Mouse (Mus musculus): ENCODE results near the gene Wscd2. TPM values are rescaled to one million over a fixed set of nuclear protein-coding genes. Genes with fewer than 3 reads are reported as not detected.

Wscd2 gene
- total and polyA plus RNA-seq, 2 experiments from 2014 or later = 0.27 to 4.5 TPM

- no peak overlapping the region for H3K9ac ChIP-seq (replicated peaks; ENCODE audit: low read depth, low read length)
- peaks cover 5% of the 10 kb centered on the region; the same call in 1 of the 2 replicates for H3K4me1 ChIP-seq (ENCODE audit: control insufficient read depth, insufficient read depth)
- no peak overlapping the region for H3K27ac ChIP-seq (ENCODE audit: low read depth)
- H3K4me3 ChIP-seq (ENCODE audit: low read depth, low read length) = no peak overlapping the region
- ATAC-seq (ENCODE audit: insufficient read depth, low read depth) = no peak; the same call in 1 of the 2 replicates
- 29% methylated on average over 6 of the region's 6 CpGs for WGBS
- no peaks in the 10 kb centered on the region for H3K36me3 ChIP-seq (replicated peaks; ENCODE audit: control insufficient read depth, insufficient read depth, low read length)
- peak; percentile 18 for DNase-seq (ENCODE audit: low spot score)
- H3K9me3 ChIP-seq (replicated peaks; ENCODE audit: control insufficient read depth, low read length) = no peaks in the 10 kb centered on the region
- no peak overlapping the region for H3K4me2 ChIP-seq (ENCODE audit: low read depth, low read length)
- TF ChIP-seq EP300 (IDR thresholded peaks at IDR 0.05; ENCODE audit: low read depth) = no peak
- H3K27me3 ChIP-seq (ENCODE audit: control insufficient read depth, insufficient read depth, low read length) = 0 out of 2 replicates have a peak, but pooled peaks cover 10% of the 10 kb centered on the region
These were observed 23.9 kb downstream of the Wscd2 start for GRCm38 (mm10) chr5:113514062-113514461.

GRCm38 (mm10) chr5:113516119-113516872 lies 26.2 kb downstream of the Wscd2 start:
- ATAC-seq (ENCODE audit: insufficient read depth, low read depth) (no peak), DNase-seq (ENCODE audit: low spot score) (no peak)
- Histone ChIP-seq H3K27ac (ENCODE audit: low read depth) (no peak overlapping the region), H3K4me2 (ENCODE audit: low read depth, low read length) (no peak overlapping the region), H3K36me3 (replicated peaks; ENCODE audit: control insufficient read depth, insufficient read depth, low read length) (no peaks in the 10 kb centered on the region), H3K4me1 (ENCODE audit: control insufficient read depth, insufficient read depth) (peaks cover 5% of the 10 kb centered on the region; the same call in 1 of the 2 replicates), H3K9me3 (replicated peaks; ENCODE audit: control insufficient read depth, low read length) (no peaks in the 10 kb centered on the region), H3K27me3 (ENCODE audit: control insufficient read depth, insufficient read depth, low read length) (0 out of 2 replicates have a peak, but pooled peaks cover 5% of the 10 kb centered on the region), H3K4me3 (ENCODE audit: low read depth, low read length) (no peak overlapping the region), H3K9ac (replicated peaks; ENCODE audit: low read depth, low read length) (no peak overlapping the region)
- TF ChIP-seq EP300 (IDR thresholded peaks at IDR 0.05; ENCODE audit: low read depth) (no peak), CTCF (IDR thresholded peaks at IDR 0.05; ENCODE audit: low read depth) (no peak)
- 43% methylated on average over 14 of the region's 14 CpGs for WGBS

- H3K36me3 ChIP-seq (replicated peaks; ENCODE audit: control insufficient read depth, insufficient read depth, low read length) = no peaks in the 10 kb centered on the region
- no peak overlapping the region for H3K27ac ChIP-seq (ENCODE audit: low read depth)
- H3K27me3 ChIP-seq (ENCODE audit: control insufficient read depth, insufficient read depth, low read length) = 0 out of 2 replicates have a peak, but pooled peaks cover 5% of the 10 kb centered on the region
- DNase-seq (ENCODE audit: low spot score) = peak; percentile 13
- H3K9ac ChIP-seq (replicated peaks; ENCODE audit: low read depth, low read length) = no peak overlapping the region
- no peak for TF ChIP-seq CTCF (IDR thresholded peaks at IDR 0.05; ENCODE audit: low read depth)
- no peak for TF ChIP-seq EP300 (IDR thresholded peaks at IDR 0.05; ENCODE audit: low read depth)
- peaks cover 5% of the 10 kb centered on the region; the same call in 1 of the 2 replicates for H3K4me1 ChIP-seq (ENCODE audit: control insufficient read depth, insufficient read depth)
- ATAC-seq (ENCODE audit: insufficient read depth, low read depth) = peak; percentile 34; the same call in 1 of the 2 replicates
- no peak overlapping the region for H3K4me3 ChIP-seq (ENCODE audit: low read depth, low read length)
- no peaks in the 10 kb centered on the region for H3K9me3 ChIP-seq (replicated peaks; ENCODE audit: control insufficient read depth, low read length)
- 22% methylated on average over 14 of the region's 14 CpGs for WGBS
- 0 out of 2 replicates have a peak overlapping the region, but pooled peaks have one; percentile 7 for H3K4me2 ChIP-seq (ENCODE audit: low read depth, low read length)
These were observed 26.8 kb downstream of the Wscd2 start for GRCm38 (mm10) chr5:113516873-113517336.

- no peaks in the 10 kb centered on the region for H3K36me3 ChIP-seq (replicated peaks; ENCODE audit: control insufficient read depth, insufficient read depth, low read length)
- no peak overlapping the region for H3K9ac ChIP-seq (replicated peaks; ENCODE audit: low read depth, low read length)
- peaks cover 5% of the 10 kb centered on the region; the same call in 1 of the 2 replicates for H3K4me1 ChIP-seq (ENCODE audit: control insufficient read depth, insufficient read depth)
- 0 out of 2 replicates have a peak, but pooled peaks cover 5% of the 10 kb centered on the region for H3K27me3 ChIP-seq (ENCODE audit: control insufficient read depth, insufficient read depth, low read length)
- DNase-seq (ENCODE audit: low spot score) (no peak), ATAC-seq (ENCODE audit: insufficient read depth, low read depth) (no peak)
- 79% methylated on average over 4 of the region's 4 CpGs for WGBS
- no peak overlapping the region for H3K4me3 ChIP-seq (ENCODE audit: low read depth, low read length)
- no peak overlapping the region for H3K4me2 ChIP-seq (ENCODE audit: low read depth, low read length)
- TF ChIP-seq CTCF (IDR thresholded peaks at IDR 0.05; ENCODE audit: low read depth) = no peak
- TF ChIP-seq EP300 (IDR thresholded peaks at IDR 0.05; ENCODE audit: low read depth) = no peak
- no peaks in the 10 kb centered on the region for H3K9me3 ChIP-seq (replicated peaks; ENCODE audit: control insufficient read depth, low read length)
- H3K27ac ChIP-seq (ENCODE audit: low read depth) = no peak overlapping the region
These were observed 27.3 kb downstream of the Wscd2 start for GRCm38 (mm10) chr5:113517387-113517786.

GRCm38 (mm10) chr5:113521037-113521436 lies 30.9 kb downstream of the Wscd2 start:
- no peaks in the 10 kb centered on the region for H3K36me3 ChIP-seq (replicated peaks; ENCODE audit: control insufficient read depth, insufficient read depth, low read length)
- H3K4me1 ChIP-seq (ENCODE audit: control insufficient read depth, insufficient read depth) = no peaks in the 10 kb centered on the region
- H3K9me3 ChIP-seq (replicated peaks; ENCODE audit: control insufficient read depth, low read length) = no peaks in the 10 kb centered on the region
- H3K9ac ChIP-seq (replicated peaks; ENCODE audit: low read depth, low read length) = no peak overlapping the region
- 0 out of 2 replicates have a peak, but pooled peaks cover 5% of the 10 kb centered on the region for H3K27me3 ChIP-seq (ENCODE audit: control insufficient read depth, insufficient read depth, low read length)
- H3K27ac ChIP-seq (ENCODE audit: low read depth) = no peak overlapping the region
- TF ChIP-seq CTCF (IDR thresholded peaks at IDR 0.05; ENCODE audit: low read depth) = no peak
- no peak for TF ChIP-seq EP300 (IDR thresholded peaks at IDR 0.05; ENCODE audit: low read depth)
- ATAC-seq (ENCODE audit: insufficient read depth, low read depth) = no peak
- no peak overlapping the region for H3K4me3 ChIP-seq (ENCODE audit: low read depth, low read length)
- no peak for DNase-seq (ENCODE audit: low spot score)
- no peak overlapping the region for H3K4me2 ChIP-seq (ENCODE audit: low read depth, low read length)
- 34% methylated on average over 6 of the region's 6 CpGs for WGBS
